Mouse (Mus musculus): Measurements from ENCODE around the gene Plaur. TPM values are rescaled to one million over a fixed set of nuclear protein-coding genes. Genes with fewer than 3 reads are reported as not detected.
"Not testable (repeated sequence)": the region's sequence is repeated elsewhere in the genome, so short reads cannot be mapped to it uniquely, and the experiment has no call there.

The Plaur gene
- total RNA-seq, 2 experiments from 2014 or later = 0.85 to 1.4 TPM

- intact Hi-C loops (cut with DNase I) = loop anchor here (5.0 kb wide), 1 partner anchor 53 kb away; no protein-coding TSS in a partner anchor
These were observed 37.7 kb downstream of the Plaur start for GRCm38 (mm10) chr7:24499856-24500577.

GRCm38 (mm10) chr7:24500929-24501328, 38.6 kb downstream of the Plaur start:
- intact Hi-C loops (cut with DNase I) = no loop called here
- DNase-seq (ENCODE audit: extremely low spot score in 1 of 2, low spot score in 2 of 2) = peak in 1 of 2 experiments; percentile 74

More at GRCm38 (mm10) chr7:24499856-24500577, 37.7 kb downstream of the Plaur start:
- no peak for DNase-seq (ENCODE audit: extremely low spot score in 1 of 2, low spot score in 2 of 2)

- DNase-seq (ENCODE audit: extremely low spot score in 1 of 2, low spot score in 2 of 2) = no peak
- intact Hi-C loops (cut with DNase I) = no loop called here
These were observed 39.2 kb downstream of the Plaur start for GRCm38 (mm10) chr7:24501492-24501891.

- intact Hi-C loops (cut with DNase I) = no loop called here
- no peak for DNase-seq (ENCODE audit: extremely low spot score in 1 of 2, low spot score in 2 of 2)
These were observed 41.7 kb downstream of the Plaur start for GRCm38 (mm10) chr7:24504004-24504403.

GRCm38 (mm10) chr7:24504868-24505267, 42.6 kb downstream of the Plaur start:
- intact Hi-C loops (cut with DNase I) = no loop called here
- DNase-seq (ENCODE audit: extremely low spot score in 1 of 2, low spot score in 2 of 2) = no peak

- DNase-seq (ENCODE audit: extremely low spot score in 1 of 2, low spot score in 2 of 2) = no peak
- intact Hi-C loops (cut with DNase I) = no loop called here
These were observed 43.3 kb downstream of the Plaur start for GRCm38 (mm10) chr7:24505447-24506064.

GRCm38 (mm10) chr7:24506065-24506459, 43.8 kb downstream of the Plaur start:
- no peak for DNase-seq (ENCODE audit: extremely low spot score in 1 of 2, low spot score in 2 of 2)
- intact Hi-C loops (cut with DNase I) = no loop called here

- intact Hi-C loops (cut with DNase I) = no loop called here
- peak in 1 of 2 experiments; percentile 74 for DNase-seq (ENCODE audit: extremely low spot score in 1 of 2, low spot score in 2 of 2)
These were observed 44.2 kb downstream of the Plaur start for GRCm38 (mm10) chr7:24506476-24506837.

GRCm38 (mm10) chr7:24506838-24507725, 44.8 kb downstream of the Plaur start, which contains the start of gene Zfp428:
Zfp428 (plus strand) TSS chr7:24507006.
- intact Hi-C loops (cut with DNase I) = no loop called here
- peak; percentile 84 to 93 for DNase-seq (ENCODE audit: extremely low spot score in 1 of 2, low spot score in 2 of 2)

- no peak for DNase-seq (ENCODE audit: extremely low spot score in 1 of 2, low spot score in 2 of 2)
- intact Hi-C loops (cut with DNase I) = no loop called here
These were observed 45.4 kb downstream of the Plaur start for GRCm38 (mm10) chr7:24507726-24508114.

- no peak for DNase-seq (ENCODE audit: extremely low spot score in 1 of 2, low spot score in 2 of 2)
- intact Hi-C loops (cut with DNase I) = loop anchor here (5.0 kb wide), 1 partner anchor 35 kb away; no protein-coding TSS in a partner anchor
These were observed 50.1 kb downstream of the Plaur start, which contains the start of gene AC161166.1 for GRCm38 (mm10) chr7:24512355-24512754. AC161166.1 (minus strand) TSS chr7:24512455.

GRCm38 (mm10) chr7:24516319-24516718, 54.0 kb downstream of the Plaur start:
- intact Hi-C loops (cut with DNase I); DNase-seq (ENCODE audit: extremely low spot score in 1 of 2, low spot score in 2 of 2): not testable (repeated sequence)

GRCm38 (mm10) chr7:24517077-24517476, 54.8 kb downstream of the Plaur start:
- DNase-seq (ENCODE audit: extremely low spot score in 1 of 2, low spot score in 2 of 2) = no peak
- intact Hi-C loops (cut with DNase I) = no loop called here

- intact Hi-C loops (cut with DNase I) = no loop called here
- DNase-seq (ENCODE audit: extremely low spot score in 1 of 2, low spot score in 2 of 2) = peak in 1 of 2 experiments; percentile 69
These were observed 55.4 kb downstream of the Plaur start for GRCm38 (mm10) chr7:24517654-24518053.

- intact Hi-C loops (cut with DNase I) = no loop called here
- no peak for DNase-seq (ENCODE audit: extremely low spot score in 1 of 2, low spot score in 2 of 2)
These were observed 56.8 kb downstream of the Plaur start for GRCm38 (mm10) chr7:24519130-24519529.

- intact Hi-C loops (cut with DNase I); DNase-seq (ENCODE audit: extremely low spot score in 1 of 2, low spot score in 2 of 2): not testable (repeated sequence)
These were observed 57.8 kb downstream of the Plaur start for GRCm38 (mm10) chr7:24520054-24520453.

- no peak for DNase-seq (ENCODE audit: extremely low spot score in 1 of 2, low spot score in 2 of 2)
- intact Hi-C loops (cut with DNase I) = no loop called here
These were observed 60.5 kb downstream of the Plaur start for GRCm38 (mm10) chr7:24522805-24523204.

- intact Hi-C loops (cut with DNase I) = no loop called here
- no peak for DNase-seq (ENCODE audit: extremely low spot score in 1 of 2, low spot score in 2 of 2)
These were observed 61.4 kb downstream of the Plaur start for GRCm38 (mm10) chr7:24523723-24524122.

- no peak for DNase-seq (ENCODE audit: extremely low spot score in 1 of 2, low spot score in 2 of 2)
- intact Hi-C loops (cut with DNase I) = no loop called here
These were observed 62.7 kb downstream of the Plaur start for GRCm38 (mm10) chr7:24524978-24525377.
